Mouse (Mus musculus) embryonic fibroblast, embryonic 13.5 days (primary cell): Measurements from ENCODE around the gene Tmem156.

Experiments used
- CTCF ChIP-seq: IDR thresholded peaks from 2 replicates; pipeline ENCODE4 v1.5.1; 2011; ENCODE audit warnings: mild to moderate bottlenecking, control low read depth, low read length, moderate library complexity, borderline replicate concordance; ENCODE audit not compliant: insufficient read depth
- POLR2A ChIP-seq: IDR thresholded peaks from 2 replicates; pipeline ENCODE4 v1.6.1; 2011; ENCODE audit warnings: low read depth, mild to moderate bottlenecking, control low read depth, low read length, moderate library complexity

DNA sequence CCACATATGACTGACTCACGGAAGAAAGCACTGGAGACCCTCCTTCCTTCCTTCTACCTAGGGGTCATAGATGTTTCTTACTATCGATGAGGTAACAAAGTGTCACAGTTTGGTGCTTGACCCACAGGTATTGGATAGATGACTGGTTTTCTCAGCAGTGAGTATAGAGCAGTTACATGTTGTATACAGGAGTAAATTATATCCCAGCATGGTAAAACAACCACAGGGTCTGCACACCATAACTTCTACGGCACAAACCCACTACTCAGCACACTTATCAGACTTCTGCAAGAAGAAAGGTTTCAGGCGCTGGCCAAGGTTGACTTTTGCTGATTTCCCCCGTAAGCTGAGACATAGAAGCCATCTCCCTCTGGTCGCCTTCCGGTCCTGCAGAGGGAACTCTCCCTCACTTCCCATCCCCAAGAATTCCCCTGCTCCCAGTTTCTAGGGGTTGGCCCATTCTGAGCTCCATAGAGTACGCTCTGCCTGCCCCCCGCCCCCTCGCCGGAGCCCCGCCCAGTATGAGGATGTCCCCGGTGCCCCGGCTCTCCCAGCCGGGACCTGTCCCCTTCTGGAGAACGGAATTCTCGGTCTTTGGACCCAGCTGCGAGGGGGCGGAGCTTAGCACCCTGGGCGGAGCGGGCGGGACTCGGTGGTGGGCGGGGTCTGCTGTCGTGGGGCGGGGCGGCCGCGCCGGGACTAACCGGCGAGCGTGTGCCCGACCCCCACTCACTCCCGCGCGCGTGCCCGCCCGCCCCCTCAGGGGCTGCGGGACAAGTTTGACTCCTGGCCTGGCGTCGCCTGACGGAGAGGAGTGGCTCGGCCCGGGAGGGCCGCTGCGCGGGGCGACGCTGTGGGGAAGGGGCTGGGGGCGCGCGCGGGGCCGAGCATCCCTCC, 15.2 kb upstream of the Tmem156 start, which contains the start of gene Klhl5:
- TF ChIP-seq CTCF (no peak), POLR2A (peak; percentile 66)
